Mouse (Mus musculus) neural tube, embryonic 13.5 days (tissue): ENCODE measurements around the gene Lmntd2. TPM values are rescaled to one million over a fixed set of nuclear protein-coding genes. Genes with fewer than 3 reads are reported as not detected.

Experiments
- ATAC-seq: fragments of 200-750 bp; cut with Nextera tagmentation; 2 replicates; pipeline ENCODE4 v1.8.0; 2017; ENCODE audit warnings: low read depth, mild to moderate bottlenecking, moderate TSS enrichment, moderate library complexity
- H3K27ac ChIP-seq: fragments of 300-500 bp; sonication (generic); replicated peaks from 2 replicates; pipeline ENCODE4 v1.5.1; 2015; ENCODE audit warnings: moderate library complexity, mild to moderate bottlenecking, inconsistent platforms
- H3K27me3 ChIP-seq: fragments of 300-500 bp; sonication (generic); 2 replicates; pipeline ENCODE4 v1.6.1; 2015; ENCODE audit warnings: mild to moderate bottlenecking, inconsistent platforms
- H3K36me3 ChIP-seq: fragments of 300-500 bp; sonication (generic); 2 replicates; pipeline ENCODE4 v1.6.1; 2015; ENCODE audit warnings: mild to moderate bottlenecking, inconsistent platforms
- H3K4me1 ChIP-seq: fragments of 300-500 bp; sonication (generic); replicated peaks from 2 replicates; pipeline ENCODE4 v1.6.1; 2015; ENCODE audit warnings: inconsistent platforms
- H3K4me2 ChIP-seq: fragments of 300-500 bp; sonication (generic); 2 replicates; pipeline ENCODE4 v1.6.1; 2015; ENCODE audit warnings: inconsistent platforms, mild to moderate bottlenecking, moderate library complexity
- H3K4me3 ChIP-seq: fragments of 300-500 bp; sonication (generic); 2 replicates; pipeline ENCODE4 v1.5.1; 2015; ENCODE audit warnings: mild to moderate bottlenecking, inconsistent platforms
- H3K9ac ChIP-seq: fragments of 300-500 bp; sonication (generic); 2 replicates; pipeline ENCODE4 v1.6.1; 2015; ENCODE audit warnings: moderate library complexity, mild to moderate bottlenecking, inconsistent platforms
- H3K9me3 ChIP-seq: fragments of 300-500 bp; sonication (generic); 2 replicates; pipeline ENCODE4 v1.6.1; 2016; ENCODE audit warnings: inconsistent platforms
- WGBS: fragments of 180-500 bp; shearing (Covaris S2); methylation state at CpG from one replicate; pipeline ENCODE4 v1.1.7; 2015; 5-methylcytosine and 5-hydroxymethylcytosine counted together
- polyA plus RNA-seq: library from polyadenylated mRNA; unstranded; fragments of >200 nt; fragmentation: Nextera tagmentation; extraction: Ambion mirVana; gene quantifications from 2 replicates; pipeline ENCODE4 v1.2.1, GENCODE M21; 2015

Gene Lmntd2
- polyA plus RNA-seq, 1 experiment from 2014 or later, result 1.5 TPM

GRCm38 (mm10) chr7:141215101-141215879, 1.4 kb upstream of the Lmntd2 start, which contains the start of gene Rassf7:
Rassf7 (plus strand) TSS chr7:141215860.
- under 1% methylated on average over 41 of the region's 41 CpGs for WGBS
- peak within 1 kb of the TSS; percentile 58 for H3K4me3 ChIP-seq
- peak within 1 kb of the TSS; percentile 82 for H3K9ac ChIP-seq
- H3K36me3 ChIP-seq, result peaks cover 9% of the 10 kb centered on the region; the same call in 1 of the 2 replicates
- peak within 1 kb of the TSS; percentile 94 for H3K4me2 ChIP-seq
- peak; percentile 96 for ATAC-seq
- no peaks in the 10 kb centered on the region for H3K27me3 ChIP-seq
- no peaks in the 10 kb centered on the region for H3K9me3 ChIP-seq
- peaks cover 28% of the 10 kb centered on the region for H3K4me1 ChIP-seq
- H3K27ac ChIP-seq, result peak within 1 kb of the TSS; percentile 87

GRCm38 (mm10) chr7:141214310-141214709, 430 bp upstream of the Lmntd2 start:
- ATAC-seq, result no peak
- Histone ChIP-seq H3K27me3 (no peaks in the 10 kb centered on the region), H3K9me3 (no peaks in the 10 kb centered on the region), H3K4me1 (peaks cover 28% of the 10 kb centered on the region), H3K9ac (no peak overlapping the region), H3K4me3 (no peak overlapping the region), H3K4me2 (no peak overlapping the region), H3K27ac (0 out of 2 replicates have a peak overlapping the region, but pooled peaks have one; percentile 5), H3K36me3 (peaks cover 9% of the 10 kb centered on the region; the same call in 1 of the 2 replicates)
- 78% methylated on average over 3 of the region's 3 CpGs for WGBS

GRCm38 (mm10) chr7:141213133-141213532, 747 bp downstream of the Lmntd2 start:
- ATAC-seq, result no peak
- WGBS, result 93% methylated on average over 3 of the region's 3 CpGs
- H3K36me3 ChIP-seq, result peaks cover 8% of the 10 kb centered on the region; the same call in 1 of the 2 replicates
- no peaks in the 10 kb centered on the region for H3K27me3 ChIP-seq
- H3K27ac ChIP-seq, result no peak overlapping the region
- H3K9me3 ChIP-seq, result no peaks in the 10 kb centered on the region
- H3K4me1 ChIP-seq, result peaks cover 26% of the 10 kb centered on the region
- H3K9ac ChIP-seq, result no peak overlapping the region
- no peak overlapping the region for H3K4me3 ChIP-seq
- no peak overlapping the region for H3K4me2 ChIP-seq

- WGBS, result 88% methylated on average over 14 of the region's 14 CpGs
- H3K4me1 ChIP-seq, result peaks cover 7% of the 10 kb centered on the region
- H3K27me3 ChIP-seq, result no peaks in the 10 kb centered on the region
- no peak overlapping the region for H3K4me2 ChIP-seq
- no peak overlapping the region for H3K4me3 ChIP-seq
- no peak overlapping the region for H3K27ac ChIP-seq
- no peaks in the 10 kb centered on the region for H3K36me3 ChIP-seq
- ATAC-seq, result no peak
- no peaks in the 10 kb centered on the region for H3K9me3 ChIP-seq
- H3K9ac ChIP-seq, result no peak overlapping the region
Measured at GRCm38 (mm10) chr7:141210606-141211131, 3.2 kb downstream of the Lmntd2 start.

DNA sequence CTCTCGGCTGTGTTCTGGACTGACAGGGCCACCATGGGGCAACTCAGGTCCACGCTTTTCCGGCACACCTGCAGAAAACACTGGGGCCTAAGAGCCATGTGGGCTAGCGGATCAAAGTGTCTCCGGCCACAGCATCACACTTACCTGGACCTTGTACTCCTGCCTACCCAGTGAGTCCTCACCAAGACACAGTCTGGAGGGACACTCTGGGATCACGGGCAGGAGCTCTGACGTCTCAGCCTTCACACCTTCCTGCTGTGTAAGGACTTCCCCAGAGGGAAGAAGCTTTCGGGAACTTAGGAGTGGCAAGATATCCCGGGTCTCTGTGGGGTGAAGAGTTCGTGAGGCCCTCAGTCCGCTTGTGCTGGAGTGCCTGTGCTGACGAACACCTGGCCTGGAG, 3.7 kb downstream of the Lmntd2 start:
- Histone ChIP-seq H3K4me3 (no peak overlapping the region), H3K9ac (no peak overlapping the region), H3K27me3 (no peaks in the 10 kb centered on the region), H3K36me3 (no peaks in the 10 kb centered on the region), H3K27ac (no peak overlapping the region), H3K9me3 (no peaks in the 10 kb centered on the region), H3K4me1 (peaks cover 5% of the 10 kb centered on the region), H3K4me2 (no peak overlapping the region)
- 81% methylated on average over 12 of the region's 12 CpGs for WGBS
- no peak for ATAC-seq

DNA sequence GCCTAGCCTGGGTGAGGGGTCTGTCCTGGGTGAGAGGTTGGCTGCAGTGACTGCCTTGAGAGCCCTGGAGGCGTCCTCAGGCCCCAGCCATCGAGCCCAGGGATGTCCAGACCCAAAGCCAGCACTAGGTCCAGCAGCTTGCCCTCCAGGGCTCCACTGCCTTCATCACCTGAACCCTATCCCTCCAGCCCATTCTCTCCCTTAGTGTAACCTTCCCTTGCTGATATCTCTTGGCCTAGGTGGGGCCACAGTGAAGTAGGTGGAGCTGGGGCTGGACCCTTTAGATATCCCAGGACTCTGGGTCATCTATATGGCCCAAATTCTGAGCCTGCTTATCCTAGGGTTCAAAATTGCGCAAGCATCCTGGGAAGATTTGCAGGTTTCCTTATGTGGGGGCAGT, 4.4 kb downstream of the Lmntd2 start:
- no peak overlapping the region for H3K27ac ChIP-seq
- H3K27me3 ChIP-seq, result no peaks in the 10 kb centered on the region
- H3K9me3 ChIP-seq, result no peaks in the 10 kb centered on the region
- H3K4me3 ChIP-seq, result no peak overlapping the region
- H3K36me3 ChIP-seq, result no peaks in the 10 kb centered on the region
- H3K9ac ChIP-seq, result no peak overlapping the region
- H3K4me1 ChIP-seq, result no peaks in the 10 kb centered on the region; the same call in 1 of the 2 replicates
- 71% methylated on average over 3 of the region's 3 CpGs for WGBS
- H3K4me2 ChIP-seq, result no peak overlapping the region
- ATAC-seq, result no peak

- Histone ChIP-seq H3K36me3 (no peaks in the 10 kb centered on the region), H3K9me3 (no peaks in the 10 kb centered on the region), H3K9ac (no peak overlapping the region), H3K27me3 (no peaks in the 10 kb centered on the region), H3K4me3 (no peak overlapping the region), H3K4me2 (no peak overlapping the region), H3K27ac (no peak overlapping the region), H3K4me1 (no peaks in the 10 kb centered on the region)
- ATAC-seq, result no peak
- 93% methylated on average over 18 of the region's 18 CpGs for WGBS
Measured at GRCm38 (mm10) chr7:141206182-141206937, 7.5 kb downstream of the Lmntd2 start.

DNA sequence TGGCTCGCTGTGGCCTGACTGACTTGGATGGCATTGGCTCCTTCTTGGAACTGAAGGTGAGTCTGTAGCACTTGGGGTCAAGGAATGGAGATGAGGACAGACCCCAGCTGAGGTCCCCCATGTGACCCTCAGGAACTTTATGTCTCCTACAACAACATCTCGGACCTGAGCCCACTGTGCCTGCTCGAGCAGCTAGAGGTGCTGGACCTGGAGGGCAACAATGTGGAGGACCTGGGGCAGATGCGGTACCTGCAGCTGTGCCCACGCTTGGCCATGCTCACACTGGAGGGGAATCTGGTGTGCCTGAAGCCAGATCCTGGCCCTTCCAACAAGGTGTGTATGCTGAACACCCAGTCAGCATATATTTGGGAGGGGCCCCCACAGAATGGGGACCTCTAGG, 8.4 kb downstream of the Lmntd2 start:
- no peak for ATAC-seq
- Histone ChIP-seq H3K4me3 (no peak overlapping the region), H3K4me1 (no peaks in the 10 kb centered on the region), H3K36me3 (no peaks in the 10 kb centered on the region), H3K9me3 (no peaks in the 10 kb centered on the region), H3K9ac (no peak overlapping the region), H3K27me3 (no peaks in the 10 kb centered on the region), H3K27ac (no peak overlapping the region), H3K4me2 (no peak overlapping the region)
- WGBS, result 83% methylated on average over 5 of the region's 5 CpGs

DNA sequence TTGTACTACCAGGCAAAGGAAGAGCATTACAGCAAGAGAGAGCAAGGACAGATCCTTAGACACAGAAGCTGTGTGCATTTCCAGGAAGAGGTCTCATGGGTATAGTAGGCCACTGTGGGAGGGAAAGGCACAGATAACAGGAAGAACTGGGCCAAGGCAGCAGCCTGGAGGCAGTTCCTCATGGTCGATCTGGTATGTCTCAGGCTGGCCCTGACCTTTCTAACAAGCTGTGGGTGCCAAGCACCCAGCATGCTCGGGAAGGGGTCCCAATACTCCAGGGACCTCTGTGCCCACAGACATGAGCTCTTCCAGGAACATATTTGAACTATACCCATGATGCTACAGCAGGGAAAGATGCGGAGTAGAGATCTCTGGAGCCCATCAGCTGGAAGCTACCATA, 9.3 kb downstream of the Lmntd2 start:
- Histone ChIP-seq H3K4me3 (no peak overlapping the region), H3K27ac (no peak overlapping the region), H3K9me3 (no peaks in the 10 kb centered on the region), H3K27me3 (no peaks in the 10 kb centered on the region), H3K4me1 (no peaks in the 10 kb centered on the region), H3K9ac (no peak overlapping the region), H3K4me2 (no peak overlapping the region), H3K36me3 (no peaks in the 10 kb centered on the region)
- 80% methylated on average over 3 of the region's 3 CpGs for WGBS
- no peak for ATAC-seq

DNA sequence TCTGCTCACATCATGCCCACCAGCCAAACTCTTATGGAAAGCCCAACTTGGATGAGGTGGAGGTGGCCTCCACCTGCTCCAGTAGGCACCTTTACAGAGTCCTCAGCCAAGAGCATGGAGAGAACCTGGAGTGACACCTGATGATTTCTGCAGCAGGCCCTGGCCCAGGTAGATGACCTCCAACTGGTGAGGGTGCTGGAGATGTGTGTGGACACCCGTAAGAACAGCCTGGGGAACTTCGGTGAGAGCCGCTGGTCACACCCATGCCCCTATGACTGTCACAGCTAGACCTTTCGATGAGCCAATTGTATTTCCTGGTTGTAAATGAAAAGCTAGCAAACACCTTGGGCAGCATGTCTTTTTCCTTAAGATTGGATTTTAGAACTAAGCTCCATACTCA, 15.8 kb downstream of the Lmntd2 start:
- 0 out of 2 replicates have a peak, but pooled peaks cover 4% of the 10 kb centered on the region for H3K36me3 ChIP-seq
- H3K4me1 ChIP-seq, result peaks cover 17% of the 10 kb centered on the region
- no peak overlapping the region for H3K27ac ChIP-seq
- no peak for ATAC-seq
- no peak overlapping the region for H3K4me2 ChIP-seq
- no peak overlapping the region for H3K9ac ChIP-seq
- WGBS, result 93% methylated on average over 4 of the region's 4 CpGs
- no peaks in the 10 kb centered on the region for H3K9me3 ChIP-seq
- H3K4me3 ChIP-seq, result no peak overlapping the region
- H3K27me3 ChIP-seq, result no peaks in the 10 kb centered on the region

DNA sequence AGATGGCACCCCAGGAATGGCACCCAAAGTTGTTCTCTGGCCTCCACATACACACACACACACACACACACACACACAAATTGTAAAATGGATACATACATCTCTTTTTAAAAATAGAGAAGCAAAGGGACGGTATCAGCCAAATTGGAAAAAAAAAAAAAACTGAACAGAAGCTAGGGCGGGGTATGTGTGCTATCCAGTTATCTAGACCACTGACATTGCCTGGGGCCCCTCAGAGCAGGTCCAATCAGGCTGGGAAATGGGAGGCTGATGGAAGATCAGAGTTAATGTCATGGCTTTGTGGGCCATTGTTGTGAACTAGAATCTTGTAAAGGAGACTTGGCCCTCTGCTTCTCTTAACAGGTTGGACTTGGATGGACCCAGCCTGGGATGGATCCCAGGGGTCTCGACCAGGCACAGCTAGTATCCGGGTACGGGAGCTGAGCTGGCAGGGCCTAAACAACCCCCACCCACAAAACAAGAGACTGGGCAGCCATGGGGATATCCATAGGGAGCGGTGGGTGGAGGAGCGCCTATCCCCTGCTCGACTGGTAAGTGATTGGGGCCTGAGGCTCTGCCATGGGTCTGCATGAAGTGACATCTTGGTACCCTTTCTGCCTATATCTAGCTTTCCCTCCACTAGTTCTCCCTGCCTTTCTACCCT, 17.1 kb downstream of the Lmntd2 start:
- H3K27ac ChIP-seq, result no peak overlapping the region
- H3K9me3 ChIP-seq, result no peaks in the 10 kb centered on the region
- no peaks in the 10 kb centered on the region for H3K27me3 ChIP-seq
- H3K4me2 ChIP-seq, result no peak overlapping the region
- H3K4me1 ChIP-seq, result peaks cover 30% of the 10 kb centered on the region
- H3K36me3 ChIP-seq, result peaks cover 9% of the 10 kb centered on the region
- no peak overlapping the region for H3K4me3 ChIP-seq
- no peak overlapping the region for H3K9ac ChIP-seq
- 90% methylated on average over 8 of the region's 8 CpGs for WGBS
- no peak for ATAC-seq

DNA sequence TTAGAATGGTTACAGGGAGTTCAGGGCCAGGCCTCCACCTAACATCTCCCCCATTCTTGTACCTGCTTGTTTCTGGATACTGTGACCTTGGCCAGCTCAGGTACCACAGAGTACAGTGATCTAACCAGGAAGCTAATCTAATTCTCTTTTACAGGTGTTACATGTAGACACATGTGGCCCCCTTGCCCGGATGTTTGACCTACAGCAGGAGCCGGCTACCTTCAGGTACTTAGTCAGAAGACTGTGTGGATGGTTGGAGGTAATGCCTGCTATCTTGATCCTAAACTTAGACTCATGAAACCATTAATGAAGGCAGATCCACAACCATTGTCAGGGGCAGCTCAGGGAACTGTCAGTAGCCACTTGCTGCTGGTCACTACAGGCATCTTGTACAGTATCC, 18.1 kb downstream of the Lmntd2 start:
- WGBS, result 98% methylated on average over 2 of the region's 2 CpGs
- H3K9me3 ChIP-seq, result no peaks in the 10 kb centered on the region
- no peaks in the 10 kb centered on the region for H3K27me3 ChIP-seq
- peaks cover 33% of the 10 kb centered on the region for H3K4me1 ChIP-seq
- H3K4me3 ChIP-seq, result 0 out of 2 replicates have a peak overlapping the region, but pooled peaks have one; percentile 83
- no peak overlapping the region for H3K9ac ChIP-seq
- H3K27ac ChIP-seq, result no peak overlapping the region
- peaks cover 19% of the 10 kb centered on the region for H3K36me3 ChIP-seq
- H3K4me2 ChIP-seq, result 0 out of 2 replicates have a peak overlapping the region, but pooled peaks have one; percentile 98
- ATAC-seq, result no peak
